Mouse (Mus musculus): ENCODE measurements at regions not wholly inside any gene's neighbourhood (a gene's known extent, or its start where the extent isn't known, plus 50 kb on each side); places are given as distances from the start of the nearest gene placed in this dataset.

DNA sequence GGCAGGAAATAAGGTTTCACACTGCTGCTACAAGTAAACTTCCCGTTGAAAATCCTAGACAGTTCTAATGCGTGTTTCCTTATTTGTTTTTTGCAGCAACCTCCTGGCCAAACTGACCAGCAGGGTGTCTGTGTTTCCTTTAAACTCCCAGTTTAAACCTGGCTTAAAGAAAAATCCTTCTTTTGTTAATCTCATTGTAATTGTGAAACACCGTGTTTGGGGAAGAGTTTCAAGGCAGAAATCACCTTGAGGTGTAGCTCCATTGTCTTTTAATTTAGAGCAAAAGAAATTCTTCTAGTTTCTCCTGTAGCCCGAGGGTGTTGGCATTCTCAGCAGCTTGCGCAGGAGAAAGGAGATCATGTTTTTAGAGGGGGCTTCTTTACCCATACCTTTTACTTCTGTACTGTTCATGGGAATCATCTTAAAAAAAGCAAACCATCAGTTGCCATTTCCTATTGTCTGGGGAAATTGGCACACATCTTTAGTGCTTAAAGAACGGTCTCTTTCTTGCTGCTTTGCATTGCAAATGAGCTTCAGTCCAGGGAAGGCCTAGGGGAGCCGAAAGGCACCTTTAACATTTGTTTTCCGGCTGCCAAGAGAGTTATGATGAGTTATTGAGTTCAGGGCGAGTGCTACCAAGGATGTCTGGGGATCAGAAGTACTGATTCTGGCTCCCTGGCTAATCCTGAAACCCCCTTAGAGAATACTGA, 342.6 kb downstream of the Slc4a3 start:
- H3K4me3 ChIP-seq (ENCODE audit: insufficient read depth, low read depth, low read length): no peak overlapping the region
- no peaks in the 10 kb centered on the region for H3K4me1 ChIP-seq (ENCODE audit: control insufficient read depth, insufficient read depth, low read length)
- WGBS: 48% methylated on average over 9 of the region's 9 CpGs
- no peak overlapping the region for H3K27ac ChIP-seq (ENCODE audit: insufficient read depth, low read depth, low read length)
- TF ChIP-seq CTCF (IDR thresholded peaks at IDR 0.05; ENCODE audit: insufficient read depth, low read depth, low read length) (no peak), POLR2A (IDR thresholded peaks at IDR 0.05; ENCODE audit: insufficient read depth, low read depth, low read length) (no peak)

DNA sequence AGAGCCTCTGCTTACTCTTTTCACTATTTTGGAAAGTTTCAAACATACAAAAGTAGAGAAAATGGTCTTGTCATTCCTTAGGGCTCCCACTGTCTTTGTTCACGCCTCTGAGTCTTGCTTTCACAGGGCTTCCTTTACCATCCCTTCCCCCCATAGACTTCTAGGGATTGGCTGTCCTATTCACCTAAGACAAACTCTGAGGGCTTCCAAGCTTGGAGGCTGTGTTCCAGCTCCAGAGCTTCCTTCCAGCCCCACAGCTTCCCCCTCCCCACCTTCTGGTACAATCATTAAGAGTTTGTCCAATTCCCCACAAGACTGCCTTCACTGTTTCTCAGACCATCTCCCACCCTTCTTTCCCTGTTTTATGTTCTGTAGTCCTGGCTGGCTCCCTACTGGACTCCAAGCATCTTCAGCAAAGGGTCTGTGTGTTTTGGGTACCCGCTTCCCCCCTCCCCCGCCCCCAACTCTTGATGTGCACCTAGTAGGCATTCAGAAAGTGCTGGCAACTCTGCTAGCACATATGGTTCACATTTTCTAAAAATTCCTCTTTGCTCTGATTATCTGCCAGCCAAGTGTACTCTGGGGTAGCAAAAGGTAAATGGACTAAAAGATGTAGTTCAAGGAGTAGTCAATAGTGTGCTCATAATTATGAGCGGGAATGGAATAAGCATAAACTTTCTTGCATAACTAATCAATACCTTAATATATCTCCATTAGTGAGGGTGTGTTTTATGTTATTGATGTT, 344.0 kb downstream of the Slc4a3 start:
- no peak overlapping the region for H3K4me3 ChIP-seq (ENCODE audit: insufficient read depth, low read depth, low read length)
- WGBS: 80% methylated on average over 4 of the region's 4 CpGs
- TF ChIP-seq POLR2A (IDR thresholded peaks at IDR 0.05; ENCODE audit: insufficient read depth, low read depth, low read length): no peak
- no peak for TF ChIP-seq CTCF (IDR thresholded peaks at IDR 0.05; ENCODE audit: insufficient read depth, low read depth, low read length)
- H3K4me1 ChIP-seq (ENCODE audit: control insufficient read depth, insufficient read depth, low read length): no peaks in the 10 kb centered on the region
- no peak overlapping the region for H3K27ac ChIP-seq (ENCODE audit: insufficient read depth, low read depth, low read length)

DNA sequence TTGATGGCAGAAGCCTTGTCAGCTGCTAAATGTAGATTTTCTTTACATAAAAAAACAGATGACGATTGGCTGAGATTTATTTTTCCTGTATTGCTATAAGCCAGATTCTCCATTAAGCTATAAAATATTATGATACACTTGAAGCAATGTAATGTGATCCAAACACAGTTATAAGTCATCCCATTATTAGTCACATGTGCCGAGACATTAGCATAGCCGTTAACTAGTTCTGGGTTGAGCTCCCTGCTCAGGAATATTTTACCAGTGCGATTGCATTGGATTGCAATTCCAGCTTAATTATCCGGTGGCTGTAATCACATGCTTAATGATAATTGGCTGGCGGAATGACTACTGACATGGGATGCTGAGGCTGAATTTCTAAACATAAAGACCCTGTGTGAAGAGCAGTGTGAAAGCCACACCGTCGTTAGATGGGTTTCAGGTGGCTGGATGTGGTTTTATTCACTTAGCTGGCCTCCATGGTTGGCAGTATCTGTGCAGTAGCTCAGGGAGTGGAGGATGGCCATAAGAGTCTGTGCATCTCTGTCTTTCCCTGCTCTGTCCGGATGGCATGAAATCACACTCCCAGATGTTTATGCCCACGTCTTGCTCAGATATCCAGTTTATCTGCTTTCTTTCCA, 344.7 kb downstream of the Slc4a3 start:
- Histone ChIP-seq H3K27ac (ENCODE audit: insufficient read depth, low read depth, low read length) (no peak overlapping the region), H3K4me1 (ENCODE audit: control insufficient read depth, insufficient read depth, low read length) (no peaks in the 10 kb centered on the region), H3K4me3 (ENCODE audit: insufficient read depth, low read depth, low read length) (no peak overlapping the region)
- WGBS: 49% methylated on average over 10 of the region's 10 CpGs
- TF ChIP-seq POLR2A (IDR thresholded peaks at IDR 0.05; ENCODE audit: insufficient read depth, low read depth, low read length) (no peak), CTCF (IDR thresholded peaks at IDR 0.05; ENCODE audit: insufficient read depth, low read depth, low read length) (no peak)

- TF ChIP-seq POLR2A (IDR thresholded peaks at IDR 0.05; ENCODE audit: insufficient read depth, low read depth, low read length): no peak
- TF ChIP-seq CTCF (IDR thresholded peaks at IDR 0.05; ENCODE audit: insufficient read depth, low read depth, low read length): no peak
- no peaks in the 10 kb centered on the region for H3K4me1 ChIP-seq (ENCODE audit: control insufficient read depth, insufficient read depth, low read length)
- H3K4me3 ChIP-seq (ENCODE audit: insufficient read depth, low read depth, low read length): no peak overlapping the region
- 100% methylated on average over 1 of the region's 1 CpGs for WGBS
- no peak overlapping the region for H3K27ac ChIP-seq (ENCODE audit: insufficient read depth, low read depth, low read length)
Observed at GRCm38 (mm10) chr1:75895550-75895949, 349.5 kb downstream of the Slc4a3 start.

DNA sequence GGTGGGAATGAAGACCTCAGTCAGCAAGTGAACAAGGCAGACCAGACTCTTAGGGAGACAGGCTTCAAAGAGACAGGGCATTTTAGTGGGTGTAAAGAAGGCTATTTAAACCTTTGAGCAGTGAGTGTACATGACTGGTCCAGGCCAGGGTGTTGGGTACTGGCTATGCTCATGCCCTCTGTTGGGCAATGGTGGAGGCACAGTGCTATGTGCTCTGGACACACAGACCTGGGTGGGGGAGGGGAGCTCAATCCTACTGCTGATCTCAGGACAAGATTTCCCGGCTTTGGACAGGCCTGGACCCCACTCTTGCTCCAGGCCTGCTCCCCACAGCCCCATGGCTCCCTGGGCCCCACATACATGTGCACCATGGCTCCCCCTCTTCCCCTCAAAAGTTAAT, 355.1 kb downstream of the Slc4a3 start:
- H3K4me1 ChIP-seq (ENCODE audit: control insufficient read depth, insufficient read depth, low read length): no peaks in the 10 kb centered on the region
- H3K4me3 ChIP-seq (ENCODE audit: insufficient read depth, low read depth, low read length): no peak overlapping the region
- 93% methylated on average over 1 of the region's 1 CpGs for WGBS
- H3K27ac ChIP-seq (ENCODE audit: insufficient read depth, low read depth, low read length): no peak overlapping the region
- no peak for TF ChIP-seq CTCF (IDR thresholded peaks at IDR 0.05; ENCODE audit: insufficient read depth, low read depth, low read length)
- no peak for TF ChIP-seq POLR2A (IDR thresholded peaks at IDR 0.05; ENCODE audit: insufficient read depth, low read depth, low read length)

DNA sequence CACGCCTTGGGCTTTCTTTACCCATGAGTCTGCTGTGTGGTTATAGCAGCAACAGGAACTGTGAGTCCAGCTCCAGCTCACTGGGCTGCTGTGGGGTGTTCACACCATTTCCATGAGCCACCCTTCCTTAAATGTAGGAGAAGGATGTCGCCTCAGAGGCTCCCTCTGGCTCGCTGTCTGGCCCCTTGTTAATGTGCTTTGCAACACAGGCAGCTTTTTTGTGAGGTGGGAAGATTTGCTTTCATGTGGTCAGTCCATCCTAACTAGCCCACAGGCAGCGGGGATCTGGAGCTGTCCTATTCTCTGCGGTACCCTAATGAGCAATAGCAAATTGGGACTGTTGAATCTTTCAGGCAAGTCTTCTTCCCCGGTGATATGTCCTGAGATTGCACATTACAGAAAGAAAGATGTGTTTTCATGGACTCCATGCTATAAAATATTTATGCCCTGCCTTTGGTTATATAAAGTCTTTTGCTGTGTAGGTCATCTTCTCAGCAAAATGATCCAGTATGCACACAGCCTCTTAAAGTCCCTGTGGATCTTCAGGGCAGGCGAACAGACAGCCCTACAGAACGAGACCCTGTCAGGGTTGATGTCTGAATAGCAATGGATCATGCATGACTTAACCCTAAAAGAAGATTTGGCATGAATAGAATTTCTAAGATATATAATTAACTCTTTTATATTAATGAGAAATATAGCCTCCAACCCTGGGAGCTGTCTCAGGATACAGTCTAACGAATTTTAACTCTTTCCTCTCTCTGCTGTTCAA, 359.8 kb downstream of the Slc4a3 start:
- no peaks in the 10 kb centered on the region for H3K4me1 ChIP-seq (ENCODE audit: control insufficient read depth, insufficient read depth, low read length)
- H3K4me3 ChIP-seq (ENCODE audit: insufficient read depth, low read depth, low read length): no peak overlapping the region
- WGBS: 69% methylated on average over 9 of the region's 9 CpGs
- no peak for TF ChIP-seq CTCF (IDR thresholded peaks at IDR 0.05; ENCODE audit: insufficient read depth, low read depth, low read length)
- no peak for TF ChIP-seq POLR2A (IDR thresholded peaks at IDR 0.05; ENCODE audit: insufficient read depth, low read depth, low read length)
- no peak overlapping the region for H3K27ac ChIP-seq (ENCODE audit: insufficient read depth, low read depth, low read length)

- Histone ChIP-seq H3K4me1 (ENCODE audit: control insufficient read depth, insufficient read depth, low read length) (no peaks in the 10 kb centered on the region), H3K27ac (ENCODE audit: insufficient read depth, low read depth, low read length) (no peak overlapping the region), H3K4me3 (ENCODE audit: insufficient read depth, low read depth, low read length) (no peak overlapping the region)
- TF ChIP-seq CTCF (IDR thresholded peaks at IDR 0.05; ENCODE audit: insufficient read depth, low read depth, low read length): no peak
- no peak for TF ChIP-seq POLR2A (IDR thresholded peaks at IDR 0.05; ENCODE audit: insufficient read depth, low read depth, low read length)
- 93% methylated on average over 2 of the region's 2 CpGs for WGBS
Observed at GRCm38 (mm10) chr1:75915311-75915710, 369.2 kb downstream of the Slc4a3 start.

- TF ChIP-seq POLR2A (IDR thresholded peaks at IDR 0.05; ENCODE audit: insufficient read depth, low read depth, low read length) (no peak), CTCF (IDR thresholded peaks at IDR 0.05; ENCODE audit: insufficient read depth, low read depth, low read length) (no peak)
- WGBS: 68% methylated on average over 2 of the region's 2 CpGs
Observed at GRCm38 (mm10) chr1:75916181-75916580, 370.1 kb downstream of the Slc4a3 start.

More at GRCm38 (mm10) chr1:75916181-75916580, 370.1 kb downstream of the Slc4a3 start:
- no peak overlapping the region for H3K4me3 ChIP-seq (ENCODE audit: insufficient read depth, low read depth, low read length)
- H3K4me1 ChIP-seq (ENCODE audit: control insufficient read depth, insufficient read depth, low read length): no peaks in the 10 kb centered on the region
- no peak overlapping the region for H3K27ac ChIP-seq (ENCODE audit: insufficient read depth, low read depth, low read length)

Measured in olfactory bulb, adult 2 months (tissue).